Mouse (Mus musculus): ENCODE data around the gene Col9a1.

- TF ChIP-seq POLR2A (IDR thresholded peaks at IDR 0.05; ENCODE audit: borderline replicate concordance, control insufficient read depth, low read depth, low read length), result no peak
- no peak for TF ChIP-seq CTCF (IDR thresholded peaks at IDR 0.05; ENCODE audit: control insufficient read depth, insufficient read depth, low read length)
These were observed 54.3 kb downstream of the Col9a1 start for GRCm38 (mm10) chr1:24231504-24232270.
